Mouse (Mus musculus): ENCODE measurements around the gene Plekhh3. TPM values are rescaled to one million over a fixed set of nuclear protein-coding genes. Genes with fewer than 3 reads are reported as not detected.
"Not testable (repeated sequence)": the region's sequence is repeated elsewhere in the genome, so short reads cannot be mapped to it uniquely, and the experiment has no call there.

Plekhh3 gene
- polyA plus RNA-seq, 1 experiment from 2014 or later, result 23.8 TPM

GRCm38 (mm10) chr11:101130056-101130756 lies 40.9 kb downstream of the Plekhh3 start:
- Histone ChIP-seq H3K4me2 (replicated peaks; ENCODE audit: low read depth) (no peak overlapping the region), H3K4me1 (replicated peaks; ENCODE audit: control insufficient read depth, insufficient read depth) (peaks cover 3% of the 10 kb centered on the region; the same call in 1 of the 2 replicates), H3K9ac (ENCODE audit: low read length) (no peak overlapping the region), H3K27ac (replicated peaks) (0 out of 2 replicates have a peak overlapping the region, but pooled peaks have one; percentile 30), H3K4me3 (ENCODE audit: low read depth, low read length) (no peak overlapping the region), H3K36me3 (ENCODE audit: control insufficient read depth, insufficient read depth, low read length) (peaks cover 7% of the 10 kb centered on the region), H3K9me3 (ENCODE audit: control insufficient read depth, low read length) (no peaks in the 10 kb centered on the region), H3K27me3 (ENCODE audit: control insufficient read depth, insufficient read depth, low read length) (no peaks in the 10 kb centered on the region)
- TF ChIP-seq EP300 (optimal IDR thresholded peaks at IDR 0.05), result no peak
- no peak for TF ChIP-seq CTCF (IDR thresholded peaks at IDR 0.05; ENCODE audit: low read depth)
- DNase-seq (ENCODE audit: low spot score) (peak; percentile 24), ATAC-seq (ENCODE audit: low FRiP score, low TSS enrichment) (peak; percentile 44; the same call in 1 of the 2 replicates)
- 35% methylated on average over 18 of the region's 18 CpGs for WGBS

DNA sequence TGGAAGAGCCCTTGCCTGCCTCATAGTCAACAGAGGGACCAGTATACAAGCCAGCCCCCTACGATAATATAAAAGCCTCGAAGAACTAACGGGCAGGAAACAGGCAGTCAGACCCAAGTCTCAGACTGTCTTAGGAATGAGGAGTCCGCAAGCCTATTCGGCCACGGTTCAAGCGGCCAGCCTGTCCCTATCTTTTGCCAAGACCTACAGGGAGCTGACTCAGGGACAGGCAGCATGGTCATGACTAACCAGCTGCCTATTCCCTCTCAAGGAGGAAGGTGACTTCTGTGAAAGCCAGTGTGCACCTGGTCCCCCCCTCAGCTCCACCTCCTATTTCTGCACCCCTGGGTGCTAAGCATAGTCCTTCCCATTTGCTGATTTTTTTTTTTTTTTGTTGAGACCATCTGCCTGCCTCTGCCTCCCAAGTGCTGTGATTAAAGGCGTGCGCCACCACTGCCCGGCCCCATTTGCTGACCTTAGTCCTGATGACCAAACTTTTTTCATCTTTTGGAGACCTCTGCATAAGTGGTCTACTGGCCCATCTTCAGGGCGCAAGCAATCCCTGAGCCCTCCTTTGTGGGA lies 42.1 kb downstream of the Plekhh3 start:
- DNase-seq (ENCODE audit: low spot score) (no peak), ATAC-seq (ENCODE audit: low FRiP score, low TSS enrichment) (peak; percentile 20; the same call in 1 of the 2 replicates)
- H3K4me1 ChIP-seq (replicated peaks; ENCODE audit: control insufficient read depth, insufficient read depth), result peaks cover 3% of the 10 kb centered on the region; the same call in 1 of the 2 replicates
- TF ChIP-seq EP300 (optimal IDR thresholded peaks at IDR 0.05), result no peak
- TF ChIP-seq CTCF (IDR thresholded peaks at IDR 0.05; ENCODE audit: low read depth), result no peak
- H3K4me2 ChIP-seq (replicated peaks; ENCODE audit: low read depth), result no peak overlapping the region
- H3K27me3 ChIP-seq (ENCODE audit: control insufficient read depth, insufficient read depth, low read length), result no peaks in the 10 kb centered on the region
- H3K4me3 ChIP-seq (ENCODE audit: low read depth, low read length), result no peak overlapping the region
- peaks cover 7% of the 10 kb centered on the region for H3K36me3 ChIP-seq (ENCODE audit: control insufficient read depth, insufficient read depth, low read length)
- no peaks in the 10 kb centered on the region for H3K9me3 ChIP-seq (ENCODE audit: control insufficient read depth, low read length)
- WGBS, result 80% methylated on average over 11 of the region's 11 CpGs
- H3K9ac ChIP-seq (ENCODE audit: low read length), result no peak overlapping the region
- no peak overlapping the region for H3K27ac ChIP-seq (replicated peaks)

- Histone ChIP-seq H3K27me3 (ENCODE audit: control insufficient read depth, insufficient read depth, low read length) (no peaks in the 10 kb centered on the region), H3K9ac (ENCODE audit: low read length) (no peak overlapping the region), H3K4me2 (replicated peaks; ENCODE audit: low read depth) (no peak overlapping the region), H3K9me3 (ENCODE audit: control insufficient read depth, low read length) (no peaks in the 10 kb centered on the region), H3K4me3 (ENCODE audit: low read depth, low read length) (no peak overlapping the region), H3K4me1 (replicated peaks; ENCODE audit: control insufficient read depth, insufficient read depth) (peaks cover 3% of the 10 kb centered on the region; the same call in 1 of the 2 replicates), H3K36me3 (ENCODE audit: control insufficient read depth, insufficient read depth, low read length) (peaks cover 9% of the 10 kb centered on the region), H3K27ac (replicated peaks) (no peak overlapping the region)
- 77% methylated on average over 1 of the region's 1 CpGs for WGBS
- peak; percentile 53 for TF ChIP-seq CTCF (IDR thresholded peaks at IDR 0.05; ENCODE audit: low read depth)
- no peak for TF ChIP-seq EP300 (optimal IDR thresholded peaks at IDR 0.05)
- no peak for DNase-seq (ENCODE audit: low spot score)
- ATAC-seq (ENCODE audit: low FRiP score, low TSS enrichment), result no peak
These were observed 44.1 kb downstream of the Plekhh3 start for GRCm38 (mm10) chr11:101127075-101127474.

- H3K9ac ChIP-seq (ENCODE audit: low read length); H3K4me3 ChIP-seq (ENCODE audit: low read depth, low read length); H3K9me3 ChIP-seq (ENCODE audit: control insufficient read depth, low read length); H3K4me1 ChIP-seq (replicated peaks; ENCODE audit: control insufficient read depth, insufficient read depth); H3K4me2 ChIP-seq (replicated peaks; ENCODE audit: low read depth); H3K36me3 ChIP-seq (ENCODE audit: control insufficient read depth, insufficient read depth, low read length); DNase-seq (ENCODE audit: low spot score); ATAC-seq (ENCODE audit: low FRiP score, low TSS enrichment); H3K27ac ChIP-seq (replicated peaks); H3K27me3 ChIP-seq (ENCODE audit: control insufficient read depth, insufficient read depth, low read length): not testable (repeated sequence)
- WGBS, result 97% methylated on average over 7 of the region's 9 CpGs
These were observed 46.1 kb downstream of the Plekhh3 start for GRCm38 (mm10) chr11:101125008-101125407.

DNA sequence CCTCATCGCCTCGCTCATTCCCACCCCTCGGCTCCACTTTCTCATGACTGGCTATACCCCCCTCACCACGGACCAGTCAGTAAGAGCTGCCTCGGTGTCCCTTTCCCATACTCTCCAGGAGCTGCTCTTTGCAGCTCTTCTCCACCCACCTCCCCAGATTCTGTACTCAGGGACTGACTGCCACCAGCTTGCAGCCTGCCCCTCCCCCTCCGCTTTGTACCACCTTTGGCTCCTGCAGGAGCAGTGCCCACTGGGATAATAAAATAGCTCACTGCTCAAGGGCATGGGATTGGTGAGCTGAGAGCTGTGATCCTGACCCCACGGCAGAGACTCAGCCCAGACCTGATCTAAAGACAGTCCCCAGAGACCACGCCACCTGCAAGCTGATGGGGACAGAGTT lies 46.7 kb downstream of the Plekhh3 start:
- not testable (repeated sequence) for H3K9me3 ChIP-seq (ENCODE audit: control insufficient read depth, low read length); H3K36me3 ChIP-seq (ENCODE audit: control insufficient read depth, insufficient read depth, low read length); H3K27ac ChIP-seq (replicated peaks); ATAC-seq (ENCODE audit: low FRiP score, low TSS enrichment); H3K4me1 ChIP-seq (replicated peaks; ENCODE audit: control insufficient read depth, insufficient read depth); H3K27me3 ChIP-seq (ENCODE audit: control insufficient read depth, insufficient read depth, low read length); DNase-seq (ENCODE audit: low spot score); H3K4me3 ChIP-seq (ENCODE audit: low read depth, low read length); H3K4me2 ChIP-seq (replicated peaks; ENCODE audit: low read depth); H3K9ac ChIP-seq (ENCODE audit: low read length)
- WGBS, result 90% methylated on average over 7 of the region's 8 CpGs

GRCm38 (mm10) chr11:101120545-101121188 lies 50.5 kb downstream of the Plekhh3 start:
- Histone ChIP-seq H3K9ac (ENCODE audit: low read length) (peak overlapping the region; percentile 68), H3K9me3 (ENCODE audit: control insufficient read depth, low read length) (no peaks in the 10 kb centered on the region), H3K4me3 (ENCODE audit: low read depth, low read length) (peak overlapping the region; percentile 55), H3K36me3 (ENCODE audit: control insufficient read depth, insufficient read depth, low read length) (0 out of 2 replicates have a peak, but pooled peaks cover 2% of the 10 kb centered on the region), H3K27ac (replicated peaks) (peak overlapping the region; percentile 86), H3K27me3 (ENCODE audit: control insufficient read depth, insufficient read depth, low read length) (no peaks in the 10 kb centered on the region), H3K4me2 (replicated peaks; ENCODE audit: low read depth) (peak overlapping the region; percentile 85), H3K4me1 (replicated peaks; ENCODE audit: control insufficient read depth, insufficient read depth) (peaks cover 13% of the 10 kb centered on the region)
- TF ChIP-seq EP300 (optimal IDR thresholded peaks at IDR 0.05) (no peak), CTCF (IDR thresholded peaks at IDR 0.05; ENCODE audit: low read depth) (no peak)
- 18% methylated on average over 19 of the region's 19 CpGs for WGBS
- ATAC-seq (ENCODE audit: low FRiP score, low TSS enrichment) (no peak), DNase-seq (ENCODE audit: low spot score) (no peak)

Data from stomach, postnatal 0 days (tissue).